Mouse (Mus musculus) kidney, embryonic 15.5 days (tissue): ENCODE measurements at regions not wholly inside any gene's neighbourhood (a gene's known extent, or its start where the extent isn't known, plus 50 kb on each side); places are given as distances from the start of the nearest gene placed in this dataset.
A peak's percentile ranks its signal among the peaks of the same experiment; 100 is the strongest.

ENCODE experiments used
- ATAC-seq: fragments of 200-750 bp; cut with Nextera tagmentation; replicated peaks from 2 replicates; pipeline ENCODE4 v1.8.0; 2017; ENCODE audit warnings: moderate TSS enrichment; ENCODE audit not compliant: low FRiP score
- H3K27ac ChIP-seq: fragments of 300-500 bp; sonication (generic); 2 replicates; pipeline ENCODE4 v1.5.1; 2015; ENCODE audit warnings: mild to moderate bottlenecking, inconsistent platforms
- H3K27me3 ChIP-seq: fragments of 300-500 bp; sonication (generic); 2 replicates; pipeline ENCODE4 v1.6.1; 2015; ENCODE audit warnings: inconsistent platforms
- H3K36me3 ChIP-seq: fragments of 300-500 bp; sonication (generic); 2 replicates; pipeline ENCODE4 v1.6.1; 2015; ENCODE audit warnings: inconsistent platforms
- H3K4me1 ChIP-seq: fragments of 300-500 bp; sonication (generic); 2 replicates; pipeline ENCODE4 v1.6.1; 2015; ENCODE audit warnings: inconsistent platforms
- H3K4me2 ChIP-seq: fragments of 300-500 bp; sonication (generic); 2 replicates; pipeline ENCODE4 v1.6.1; 2015; ENCODE audit warnings: moderate library complexity, mild to moderate bottlenecking, inconsistent platforms
- H3K4me3 ChIP-seq: fragments of 300-500 bp; sonication (generic); replicated peaks from 2 replicates; pipeline ENCODE4 v1.5.1; 2015; ENCODE audit warnings: mild to moderate bottlenecking, inconsistent platforms
- H3K9ac ChIP-seq: fragments of 300-500 bp; sonication (generic); 2 replicates; pipeline ENCODE4 v1.6.1; 2015; ENCODE audit warnings: mild to moderate bottlenecking, inconsistent platforms
- H3K9me3 ChIP-seq: fragments of 300-500 bp; sonication (generic); replicated peaks from 2 replicates; pipeline ENCODE4 v1.6.1; 2016; ENCODE audit warnings: inconsistent platforms
- WGBS: fragments of 180-500 bp; shearing (Covaris S2); methylation state at CpG from one replicate; pipeline ENCODE4 v1.1.7; 2015; ENCODE audit warnings: mixed read lengths; 5-methylcytosine and 5-hydroxymethylcytosine counted together

- Histone ChIP-seq H3K27ac (no peak overlapping the region), H3K9ac (no peak overlapping the region), H3K27me3 (no peaks in the 10 kb centered on the region), H3K4me2 (no peak overlapping the region), H3K4me1 (no peaks in the 10 kb centered on the region), H3K9me3 (no peaks in the 10 kb centered on the region), H3K4me3 (no peak overlapping the region), H3K36me3 (no peaks in the 10 kb centered on the region)
- no peak for ATAC-seq
- 89% methylated on average over 2 of the region's 2 CpGs for WGBS
These were observed 939.7 kb upstream of the Lrrc4c start for GRCm38 (mm10) chr2:95378296-95378695.

- Histone ChIP-seq H3K27me3 (no peaks in the 10 kb centered on the region), H3K9me3 (no peaks in the 10 kb centered on the region), H3K4me3 (no peak overlapping the region), H3K9ac (no peak overlapping the region), H3K4me1 (no peaks in the 10 kb centered on the region), H3K4me2 (no peak overlapping the region), H3K27ac (no peak overlapping the region), H3K36me3 (no peaks in the 10 kb centered on the region)
- 72% methylated on average over 6 of the region's 6 CpGs for WGBS
- ATAC-seq, result no peak
These were observed 938.5 kb upstream of the Api5 start for GRCm38 (mm10) chr2:95376479-95376878.

GRCm38 (mm10) chr2:95366824-95367715 lies 929.1 kb upstream of the Api5 start:
- Histone ChIP-seq H3K36me3 (no peaks in the 10 kb centered on the region), H3K4me3 (no peak overlapping the region), H3K9me3 (no peaks in the 10 kb centered on the region), H3K4me2 (no peak overlapping the region), H3K27me3 (no peaks in the 10 kb centered on the region), H3K4me1 (0 out of 2 replicates have a peak, but pooled peaks cover 4% of the 10 kb centered on the region), H3K27ac (no peak overlapping the region), H3K9ac (no peak overlapping the region)
- 61% methylated on average over 1 of the region's 1 CpGs for WGBS
- ATAC-seq, result 0 out of 2 replicates have a peak, but pooled peaks have one; percentile 49
